Mouse (Mus musculus): ENCODE measurements around the gene Pard3.

Gene Pard3

GRCm38 (mm10) chr8:127280299-127280974 lies 216.7 kb downstream of the Pard3 start:
- no peak for DNase-seq (ENCODE audit: extremely low read depth, low read depth, low spot score)

- no peak for DNase-seq (ENCODE audit: extremely low read depth, low read depth, low spot score)
Observed at GRCm38 (mm10) chr8:127281035-127281434, 217.3 kb downstream of the Pard3 start.

- DNase-seq (ENCODE audit: extremely low read depth, low read depth, low spot score), result no peak
Observed at GRCm38 (mm10) chr8:127284462-127285216, 220.9 kb downstream of the Pard3 start.

- no peak for DNase-seq (ENCODE audit: extremely low read depth, low read depth, low spot score)
Observed at GRCm38 (mm10) chr8:127287816-127288215, 224.1 kb downstream of the Pard3 start.

GRCm38 (mm10) chr8:127292307-127292706 lies 228.6 kb downstream of the Pard3 start:
- no peak for DNase-seq (ENCODE audit: extremely low read depth, low read depth, low spot score)

- no peak for DNase-seq (ENCODE audit: extremely low read depth, low read depth, low spot score)
Observed at GRCm38 (mm10) chr8:127293025-127293729, 229.5 kb downstream of the Pard3 start.

GRCm38 (mm10) chr8:127294061-127294460 lies 230.4 kb downstream of the Pard3 start:
- no peak for DNase-seq (ENCODE audit: extremely low read depth, low read depth, low spot score)

GRCm38 (mm10) chr8:127295848-127296247 lies 232.2 kb downstream of the Pard3 start:
- DNase-seq (ENCODE audit: extremely low read depth, low read depth, low spot score), result no peak

GRCm38 (mm10) chr8:127300493-127300892 lies 236.8 kb downstream of the Pard3 start:
- DNase-seq (ENCODE audit: extremely low read depth, low read depth, low spot score), result no peak

GRCm38 (mm10) chr8:127302847-127303445 lies 239.3 kb downstream of the Pard3 start:
- DNase-seq (ENCODE audit: extremely low read depth, low read depth, low spot score), result no peak

GRCm38 (mm10) chr8:127307026-127307425 lies 243.3 kb downstream of the Pard3 start:
- no peak for DNase-seq (ENCODE audit: extremely low read depth, low read depth, low spot score)

GRCm38 (mm10) chr8:127309363-127309762 lies 245.7 kb downstream of the Pard3 start:
- no peak for DNase-seq (ENCODE audit: extremely low read depth, low read depth, low spot score)

- no peak for DNase-seq (ENCODE audit: extremely low read depth, low read depth, low spot score)
Observed at GRCm38 (mm10) chr8:127315811-127316210, 252.1 kb downstream of the Pard3 start.

GRCm38 (mm10) chr8:127317914-127318313 lies 254.2 kb downstream of the Pard3 start:
- DNase-seq (ENCODE audit: extremely low read depth, low read depth, low spot score), result no peak

- DNase-seq (ENCODE audit: extremely low read depth, low read depth, low spot score), result no peak
Observed at GRCm38 (mm10) chr8:127318377-127319159, 254.9 kb downstream of the Pard3 start.

- DNase-seq (ENCODE audit: extremely low read depth, low read depth, low spot score), result no peak
Observed at GRCm38 (mm10) chr8:127320930-127321329, 257.2 kb downstream of the Pard3 start.

- DNase-seq (ENCODE audit: extremely low read depth, low read depth, low spot score), result no peak
Observed at GRCm38 (mm10) chr8:127323583-127324360, 260.1 kb downstream of the Pard3 start.

GRCm38 (mm10) chr8:127324836-127325570 lies 261.3 kb downstream of the Pard3 start:
- no peak for DNase-seq (ENCODE audit: extremely low read depth, low read depth, low spot score)

GRCm38 (mm10) chr8:127325749-127326148 lies 262.1 kb downstream of the Pard3 start:
- DNase-seq (ENCODE audit: extremely low read depth, low read depth, low spot score), result no peak
